ENCODE assay signal across 8 mouse cellular contexts in the genomic region with DNA sequence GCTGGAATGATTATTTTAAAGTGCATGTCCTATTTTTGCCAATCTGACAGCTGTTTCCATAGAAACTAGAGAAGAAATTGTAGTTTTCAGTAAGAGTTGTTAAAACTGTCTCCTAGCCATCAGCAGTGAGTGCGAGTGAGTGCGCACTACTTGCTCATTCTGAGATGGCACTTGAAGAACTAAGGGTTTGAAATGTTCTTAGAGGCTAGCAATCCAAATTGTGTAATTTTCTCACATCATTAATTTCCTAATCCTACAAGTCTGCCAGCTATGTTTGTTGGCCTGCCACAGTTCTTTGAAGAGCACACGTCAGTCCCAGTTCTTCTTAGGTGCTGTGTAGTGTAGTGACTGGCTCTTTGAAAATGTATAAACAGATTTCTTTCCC. TPM values are rescaled to one million over a fixed set of nuclear protein-coding genes. Genes with fewer than 3 reads are reported as not detected.
DNase-seq lines count a peak whose midpoint lies in the region; ATAC-seq lines count a peak whose summit lies in the region.

No protein-coding gene starts in this region.

- no peak for ATAC-seq in heart, embryonic 11.5 days (replicated peaks; ENCODE audit: insufficient number of reproducible peaks, low FRiP score, low TSS enrichment)
- ATAC-seq in midbrain, embryonic 14.5 days (ENCODE audit: low FRiP score, low TSS enrichment), result no peak

- no peaks in the 10 kb centered on the region for H3K4me1 ChIP-seq in heart, embryonic 11.5 days (ENCODE audit: control insufficient read depth, insufficient read depth, low read length)
- peaks cover 3% of the 10 kb centered on the region; the same call in 1 of the 2 replicates for H3K4me1 ChIP-seq in limb, embryonic 10.5 days
- H3K4me1 ChIP-seq in midbrain, embryonic 14.5 days (ENCODE audit: control insufficient read depth, insufficient read depth, low read length), result peaks cover 5% of the 10 kb centered on the region

- WGBS in heart, embryonic 11.5 days (ENCODE audit: insufficient replicate concordance), result 51% methylated on average over 3 of the region's 3 CpGs
- 55% methylated on average over 3 of the region's 3 CpGs for WGBS in limb, embryonic 10.5 days
- WGBS in midbrain, embryonic 14.5 days, result 29% methylated on average over 3 of the region's 3 CpGs

- H3K4me2 ChIP-seq in heart, embryonic 11.5 days, result peak overlapping the region; percentile 61
- peak overlapping the region; percentile 68 for H3K4me2 ChIP-seq in midbrain, embryonic 14.5 days (ENCODE audit: low read length)

- DNase-seq in heart, postnatal 4 days, result no peak
- peak; percentile 85 for DNase-seq in fat pad, adult 2 months (ENCODE audit: extremely low read depth, low read depth, low spot score)
- no peak for DNase-seq in limb, embryonic 10.5 days (ENCODE audit: low spot score)
- DNase-seq in midbrain, embryonic 14.5 days, result peak; percentile 40
- no peak for DNase-seq in testis, postnatal 14 days (ENCODE audit: low spot score)
- DNase-seq in urinary bladder, postnatal 14 days (ENCODE audit: low spot score), result no peak
- no peak for DNase-seq in right cerebral cortex, postnatal 10 days (ENCODE audit: low spot score in 2 of 2)

- no peaks in the 10 kb centered on the region for H3K27me3 ChIP-seq in heart, embryonic 11.5 days (ENCODE audit: control insufficient read depth, insufficient read depth, low read length)
- H3K27me3 ChIP-seq in limb, embryonic 10.5 days (ENCODE audit: low read depth, poor library complexity, severe bottlenecking), result no peaks in the 10 kb centered on the region
- no peaks in the 10 kb centered on the region for H3K27me3 ChIP-seq in midbrain, embryonic 14.5 days (ENCODE audit: control insufficient read depth, insufficient read depth, low read length)

- peak overlapping the region; percentile 45 for H3K4me3 ChIP-seq in heart, embryonic 11.5 days (ENCODE audit: low read depth, low read length)
- peak overlapping the region; percentile 75 for H3K4me3 ChIP-seq in limb, embryonic 10.5 days
- H3K4me3 ChIP-seq in midbrain, embryonic 14.5 days (replicated peaks; ENCODE audit: low read depth, low read length), result peak overlapping the region; percentile 56

- no peak overlapping the region for H3K27ac ChIP-seq in heart, embryonic 11.5 days (ENCODE audit: low read depth, low read length)
- H3K27ac ChIP-seq in limb, embryonic 10.5 days, result no peak overlapping the region
- no peak overlapping the region for H3K27ac ChIP-seq in midbrain, embryonic 14.5 days (replicated peaks; ENCODE audit: low read depth, low read length)

- H3K9me3 ChIP-seq in heart, embryonic 11.5 days (replicated peaks; ENCODE audit: control insufficient read depth, low read length), result no peaks in the 10 kb centered on the region
- no peaks in the 10 kb centered on the region for H3K9me3 ChIP-seq in limb, embryonic 10.5 days (replicated peaks)
- H3K9me3 ChIP-seq in midbrain, embryonic 14.5 days (ENCODE audit: control insufficient read depth, low read length), result no peaks in the 10 kb centered on the region

- no peaks in the 10 kb centered on the region for H3K36me3 ChIP-seq in heart, embryonic 11.5 days (ENCODE audit: control insufficient read depth, insufficient read depth, low read length)
- no peaks in the 10 kb centered on the region for H3K36me3 ChIP-seq in limb, embryonic 10.5 days
- no peaks in the 10 kb centered on the region for H3K36me3 ChIP-seq in midbrain, embryonic 14.5 days (ENCODE audit: control insufficient read depth, insufficient read depth, low read length)

- H3K9ac ChIP-seq in heart, embryonic 11.5 days (ENCODE audit: low read depth, low read length), result no peak overlapping the region
- no peak overlapping the region for H3K9ac ChIP-seq in midbrain, embryonic 14.5 days (replicated peaks; ENCODE audit: low read length)

RNA-seq across cellular contexts. Expression of gene Oma1, which starts 0.9 kb away (rescaled TPM):
- polyA plus RNA-seq in heart, embryonic 11.5 days (2014; fragmentation: Nextera tagmentation; extraction: Ambion mirVana), result 19.8 and 22.5 TPM in 2 replicates
- total RNA-seq in heart, postnatal 4 days (2021), result 10 to 100 TPM; 13.6 to 17.6 TPM
- polyA plus RNA-seq in limb, embryonic 10.5 days (2016; fragmentation: Nextera tagmentation; extraction: Ambion mirVana), result 16.7 and 17.6 TPM in 2 replicates
- 8.6 and 9.0 TPM in 2 replicates for polyA plus RNA-seq in midbrain, embryonic 14.5 days (2014; fragmentation: Nextera tagmentation; extraction: Ambion mirVana)

RNA-seq across cellular contexts. Expression of gene 4921539E11Rik, which starts 23.9 kb away (rescaled TPM):
- not detected in 2 replicates for polyA plus RNA-seq in heart, embryonic 11.5 days (2014; fragmentation: Nextera tagmentation; extraction: Ambion mirVana)
- not detected for total RNA-seq in heart, postnatal 4 days (2021)
- polyA plus RNA-seq in limb, embryonic 10.5 days (2016; fragmentation: Nextera tagmentation; extraction: Ambion mirVana), result not detected in 2 replicates
- not detected in 2 replicates for polyA plus RNA-seq in midbrain, embryonic 14.5 days (2014; fragmentation: Nextera tagmentation; extraction: Ambion mirVana)

Comparison
In these comparisons a context has a peak if more than half of its experiments do, and no peak if none do; other contexts are left out.
1. DNase-seq: peak in fat pad, adult 2 months (single experiment) and midbrain, embryonic 14.5 days (single experiment); none in heart, postnatal 4 days (single experiment), limb, embryonic 10.5 days (single experiment), testis, postnatal 14 days (single experiment), urinary bladder, postnatal 14 days (single experiment) and right cerebral cortex, postnatal 10 days (0 of 2).
2. Peak in every context shown above with its lines, with median percentiles within 50 percentile points of each other: H3K4me3 ChIP-seq.